Mouse (Mus musculus) liver, postnatal 0 days (tissue): ENCODE measurements at regions not wholly inside any gene's neighbourhood (a gene's known extent, or its start where the extent isn't known, plus 50 kb on each side); places are given as distances from the start of the nearest gene placed in this dataset.

Source experiments
- CTCF ChIP-seq: sonication (generic); IDR thresholded peaks from 2 replicates; pipeline ENCODE4 v1.5.1; 2016; ENCODE audit warnings: antibody characterized with exemption, low read depth
- EP300 ChIP-seq: IDR thresholded peaks from 2 replicates; pipeline ENCODE4 v1.6.1; 2016; ENCODE audit warnings: antibody characterized with exemption, low read depth, mild to moderate bottlenecking

DNA sequence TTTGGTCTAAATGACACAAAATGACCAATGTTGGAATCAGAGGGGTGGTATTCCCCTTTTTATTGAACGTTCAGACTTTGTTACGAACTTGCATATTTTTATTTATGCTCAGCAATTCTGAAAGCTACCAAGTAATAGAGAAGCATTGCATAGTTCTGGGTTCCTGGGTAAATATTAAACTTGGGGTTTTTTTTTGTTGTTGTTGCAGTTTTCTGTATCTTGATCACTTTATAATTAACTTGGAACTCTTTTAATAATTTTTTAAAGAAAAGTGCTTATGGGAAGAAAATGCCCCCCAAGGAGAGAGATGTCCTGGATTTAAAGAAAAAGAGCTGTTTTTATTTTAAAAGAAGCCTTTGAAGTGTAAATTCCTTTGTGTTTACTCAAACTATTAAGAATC is 642.4 kb upstream of the Fam92a start:
- TF ChIP-seq EP300 (no peak), CTCF (no peak)
